Mouse (Mus musculus) lung, adult 2 months (tissue): ENCODE results near the gene Vmn1r217.

ENCODE experiments used
- CTCF ChIP-seq: fragments of 200-500 bp; IDR thresholded peaks from 2 replicates; pipeline ENCODE4 v1.5.1; 2011; ENCODE audit warnings: mild to moderate bottlenecking, low read length, control low read depth; ENCODE audit not compliant: insufficient read depth
- POLR2A ChIP-seq: fragments of 200-500 bp; IDR thresholded peaks from 2 replicates; pipeline ENCODE4 v1.6.1; 2011; ENCODE audit warnings: low read depth, mild to moderate bottlenecking, control low read depth, low read length, borderline replicate concordance; ENCODE audit errors: extremely low read depth

DNA sequence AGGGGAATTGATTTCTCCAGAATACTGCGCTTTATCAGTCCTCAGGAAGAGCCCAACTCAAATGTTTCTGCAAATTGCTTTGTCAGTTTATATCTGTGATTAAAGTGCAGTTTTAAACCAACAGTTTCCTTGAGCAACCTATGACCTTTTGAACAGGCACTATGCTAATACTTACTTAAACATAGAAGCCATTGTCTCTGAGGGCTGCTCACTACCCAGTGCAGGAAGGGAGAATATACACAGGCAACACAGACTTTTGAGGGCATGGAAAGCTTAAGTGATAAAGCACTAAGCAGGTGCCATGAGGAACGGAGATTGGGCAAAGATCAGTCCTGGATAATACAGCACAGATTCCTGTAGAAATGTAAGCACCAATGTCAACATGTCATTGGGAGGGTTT lies 48.7 kb downstream of the Vmn1r217 start:
- no peak for TF ChIP-seq CTCF
- TF ChIP-seq POLR2A, result no peak
